Mouse (Mus musculus) T-helper 1 cell (primary cell): ENCODE measurements around the gene Mill2.

Source experiments
- in situ Hi-C: fragments of 300-600 bp; cut with MboI, MseI; formaldehyde crosslinking; loops from one replicate; pipeline ENCODE4 v1.15.1; 2025; ENCODE audit warnings: high pct_unique_total_duplicates

Mill2 gene

DNA sequence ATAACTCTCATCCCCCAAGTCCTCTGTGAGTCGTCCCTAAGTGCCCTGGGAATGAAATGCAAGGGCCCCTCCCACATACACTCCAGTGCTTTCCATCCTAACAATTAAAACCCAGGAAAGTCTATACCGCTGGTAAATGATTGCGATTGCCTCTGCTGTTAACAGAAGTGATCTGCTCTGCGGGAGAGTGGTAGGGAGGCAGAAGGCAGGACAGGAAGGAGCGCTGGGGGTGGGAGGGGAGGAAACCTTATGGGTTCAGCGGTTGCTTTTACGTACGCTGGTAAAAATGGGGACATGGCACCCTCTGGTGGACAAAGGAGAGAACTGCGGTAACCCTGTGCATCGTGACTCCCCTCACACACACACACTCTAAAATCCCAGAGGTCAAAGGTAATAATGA lies 33.5 kb downstream of the Mill2 start:
- in situ Hi-C loops: loop anchor here (10.0 kb wide), 1 partner anchor 648 kb away; no protein-coding TSS in a partner anchor

DNA sequence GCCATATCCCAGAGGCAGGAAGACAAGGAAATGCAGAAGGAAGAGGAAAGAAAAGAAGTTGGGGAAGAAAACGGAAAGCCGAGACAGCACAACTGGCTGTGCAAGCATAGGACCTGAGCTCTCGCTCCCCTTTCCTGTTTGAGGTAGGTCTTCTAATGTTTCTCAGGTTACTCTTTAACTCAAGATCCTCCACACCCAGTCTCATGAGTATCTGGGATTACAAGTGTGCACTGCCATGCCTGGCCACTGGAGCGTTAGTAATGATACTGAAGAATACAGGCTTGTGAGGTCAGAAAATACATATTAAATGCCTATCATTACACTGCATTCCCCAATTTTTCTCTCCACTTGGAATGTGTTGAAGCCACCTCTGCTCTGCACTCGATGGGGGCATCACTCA lies 35.6 kb downstream of the Mill2 start:
- in situ Hi-C loops: loop anchor here (10.0 kb wide), 1 partner anchor 651 kb away; no protein-coding TSS in a partner anchor

DNA sequence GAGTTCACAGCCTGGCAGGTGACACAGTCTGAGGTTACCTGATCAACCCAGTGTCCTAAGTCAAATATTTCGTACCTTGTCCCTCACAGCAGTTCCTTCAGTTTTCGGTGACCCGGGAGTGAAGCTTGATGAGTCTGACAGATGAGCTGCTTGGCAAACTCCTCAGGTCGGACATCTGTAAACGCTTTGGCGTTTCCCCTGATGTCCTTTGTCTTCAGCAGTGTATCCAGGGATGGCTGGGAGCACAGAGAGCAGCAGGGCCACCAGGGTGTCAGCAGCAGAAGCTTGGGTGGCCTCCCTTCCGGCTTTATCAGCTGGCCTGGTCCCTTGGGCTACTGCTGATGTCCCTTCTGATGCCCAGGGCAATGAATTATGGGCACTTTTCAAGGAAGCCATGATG lies 38.9 kb downstream of the Mill2 start:
- in situ Hi-C loops: loop anchor here (10.0 kb wide), 1 partner anchor 654 kb away; no protein-coding TSS in a partner anchor

DNA sequence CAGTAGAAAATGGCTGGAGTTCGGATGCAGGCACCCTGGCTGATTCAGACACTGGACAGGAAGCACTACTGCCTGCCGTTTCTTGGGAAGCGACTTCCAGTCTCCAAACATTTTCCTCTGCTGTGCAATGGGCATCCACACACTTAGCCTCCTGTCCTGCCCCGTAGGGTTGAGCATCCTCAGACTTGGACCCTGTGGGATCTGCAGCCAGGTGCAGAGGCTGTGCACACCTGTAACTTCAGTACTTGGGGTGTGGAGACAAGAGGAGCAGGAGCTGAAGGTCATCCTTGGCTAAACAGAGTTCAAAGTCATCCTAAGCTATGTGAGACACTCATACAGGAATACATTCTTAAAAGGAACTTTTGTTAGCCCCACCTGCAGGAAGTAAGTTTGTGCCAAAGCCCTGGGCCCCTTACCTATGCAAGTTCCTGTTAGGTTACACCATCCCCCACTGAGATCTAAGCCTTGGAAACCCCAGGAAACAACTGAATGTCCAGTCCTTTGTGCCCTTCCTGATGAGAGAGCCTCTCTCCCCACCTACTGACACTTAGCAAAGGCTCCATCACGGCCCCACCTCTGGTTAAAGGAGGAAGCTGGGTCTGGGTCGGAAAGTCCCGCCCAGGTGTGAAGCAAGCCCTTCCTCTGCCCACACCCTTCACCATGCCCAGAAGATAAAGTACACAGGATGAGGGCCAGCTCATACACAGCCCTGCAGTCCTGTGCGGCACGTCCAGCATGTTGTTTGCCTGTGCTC lies 44.4 kb downstream of the Mill2 start:
- in situ Hi-C loops: no loop called here

DNA sequence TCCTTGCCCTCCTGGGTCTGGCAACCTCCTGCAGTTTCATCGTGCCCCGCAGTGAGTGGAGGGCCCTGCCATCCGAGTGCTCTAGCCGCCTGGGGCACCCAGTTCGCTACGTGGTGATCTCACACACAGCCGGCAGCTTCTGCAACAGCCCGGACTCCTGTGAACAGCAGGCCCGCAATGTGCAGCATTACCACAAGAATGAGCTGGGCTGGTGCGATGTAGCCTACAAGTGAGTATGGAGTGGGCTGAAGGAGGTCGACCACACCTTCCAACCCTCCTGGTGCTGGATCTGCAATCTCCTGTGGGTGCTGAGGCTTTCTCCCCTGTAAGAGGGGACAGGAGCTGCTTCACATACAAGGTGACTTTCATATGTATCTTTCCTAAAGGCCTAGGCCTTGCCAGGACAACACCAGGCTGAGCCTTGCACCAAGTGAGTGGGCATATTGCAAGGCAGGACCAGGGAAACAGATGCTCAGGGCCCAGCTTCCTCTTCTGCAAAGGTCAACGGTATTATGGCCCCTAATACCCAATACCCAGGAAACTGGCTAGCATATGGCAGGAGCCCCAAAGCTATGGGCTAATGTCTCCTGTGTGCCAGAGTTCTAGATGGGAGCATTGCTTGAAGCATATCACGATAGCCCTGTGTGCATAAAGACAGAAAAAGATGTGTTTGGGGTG lies 45.1 kb downstream of the Mill2 start:
- in situ Hi-C loops: no loop called here

DNA sequence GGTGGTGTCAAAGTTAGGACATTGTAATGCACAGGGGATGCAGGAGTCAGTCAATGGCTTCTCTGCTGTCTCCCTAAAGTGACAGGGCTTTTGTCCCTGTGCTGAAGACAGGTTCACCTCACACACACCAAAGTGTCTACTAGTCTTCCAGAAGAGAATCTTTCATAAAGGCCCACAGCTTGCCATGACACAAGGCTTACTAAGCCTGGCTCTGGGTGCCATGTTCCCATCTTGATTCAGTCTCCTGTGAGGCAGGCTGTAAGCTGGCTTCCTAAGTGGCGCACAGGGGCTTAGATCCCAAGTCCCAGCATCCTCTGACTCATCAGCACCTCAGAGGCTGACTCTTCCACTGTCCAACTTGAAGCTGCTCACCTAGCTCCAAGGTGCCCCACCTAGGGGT lies 47.2 kb downstream of the Mill2 start:
- in situ Hi-C loops: no loop called here

DNA sequence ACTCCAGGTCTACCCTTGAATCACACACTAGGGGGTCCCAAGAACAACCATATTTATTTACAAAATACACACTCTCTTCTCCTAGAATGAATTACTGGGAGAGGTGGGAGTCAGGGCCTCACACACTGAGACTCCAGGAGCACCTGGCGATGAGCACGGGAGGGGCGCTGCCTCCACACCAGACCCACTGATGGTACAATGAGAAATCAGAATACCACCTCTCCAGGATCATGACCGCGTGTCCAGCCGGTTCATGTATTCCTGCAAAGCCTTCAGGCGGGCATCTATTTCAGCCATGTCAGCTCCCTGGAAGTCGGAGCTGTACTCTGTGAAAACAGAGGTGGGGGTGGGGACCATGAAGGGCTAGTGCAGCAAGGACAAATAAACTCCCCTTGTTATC lies 51.1 kb downstream of the Mill2 start:
- in situ Hi-C loops: no loop called here

DNA sequence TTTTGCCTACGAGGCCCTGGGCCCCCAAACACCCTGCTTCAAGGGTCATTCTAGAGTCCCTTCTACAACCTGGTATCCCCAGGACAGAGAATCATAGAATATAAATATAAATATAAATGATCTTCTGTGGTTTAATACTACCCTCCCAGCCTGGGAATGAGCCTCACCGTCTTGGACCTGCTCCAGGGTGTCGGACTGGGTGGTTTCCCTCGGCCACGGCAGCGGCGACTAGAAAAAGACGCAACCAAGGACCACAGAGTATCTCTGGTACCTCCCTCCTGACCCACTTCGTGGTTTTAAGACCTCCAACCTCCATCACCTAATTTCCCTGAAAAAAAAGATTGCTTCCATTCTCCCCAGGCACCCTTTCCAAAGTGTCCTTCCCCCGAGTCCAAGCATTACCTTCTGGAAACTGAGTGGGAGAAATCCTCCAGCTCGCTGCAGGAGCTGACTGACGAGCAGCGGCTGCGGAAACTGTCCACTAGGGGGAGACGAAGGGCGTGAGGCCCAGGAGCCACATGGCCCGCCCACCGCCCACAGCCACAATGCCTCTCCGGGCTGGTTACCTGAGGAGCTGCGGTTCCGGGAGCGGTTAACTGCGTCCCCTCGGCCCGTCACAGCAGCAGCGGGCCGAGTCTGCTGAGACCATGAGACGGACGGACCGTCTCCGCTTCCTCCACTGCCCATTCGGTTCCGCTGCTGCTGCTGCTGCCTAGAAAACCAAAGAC lies 52.3 kb downstream of the Mill2 start:
- in situ Hi-C loops: no loop called here

DNA sequence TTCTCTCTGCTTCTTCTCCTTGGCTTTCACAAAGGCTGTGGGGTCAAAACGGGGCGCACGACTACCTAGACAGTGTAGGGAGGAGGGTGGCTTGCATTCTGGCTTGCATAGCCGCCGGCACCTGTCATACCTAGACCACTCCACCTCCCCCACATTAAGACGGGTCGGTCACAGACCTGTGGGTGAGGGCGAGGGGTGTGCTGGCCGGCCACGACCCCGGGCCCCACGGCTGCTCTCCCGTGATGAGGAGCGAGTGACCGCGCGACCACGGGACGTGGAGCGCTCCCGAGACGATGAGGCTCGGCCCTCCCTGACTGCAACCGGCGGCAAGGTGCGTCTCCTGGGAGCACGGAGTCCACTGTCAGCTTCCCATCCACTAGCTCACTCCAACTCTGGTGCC lies 53.2 kb downstream of the Mill2 start:
- in situ Hi-C loops: no loop called here

DNA sequence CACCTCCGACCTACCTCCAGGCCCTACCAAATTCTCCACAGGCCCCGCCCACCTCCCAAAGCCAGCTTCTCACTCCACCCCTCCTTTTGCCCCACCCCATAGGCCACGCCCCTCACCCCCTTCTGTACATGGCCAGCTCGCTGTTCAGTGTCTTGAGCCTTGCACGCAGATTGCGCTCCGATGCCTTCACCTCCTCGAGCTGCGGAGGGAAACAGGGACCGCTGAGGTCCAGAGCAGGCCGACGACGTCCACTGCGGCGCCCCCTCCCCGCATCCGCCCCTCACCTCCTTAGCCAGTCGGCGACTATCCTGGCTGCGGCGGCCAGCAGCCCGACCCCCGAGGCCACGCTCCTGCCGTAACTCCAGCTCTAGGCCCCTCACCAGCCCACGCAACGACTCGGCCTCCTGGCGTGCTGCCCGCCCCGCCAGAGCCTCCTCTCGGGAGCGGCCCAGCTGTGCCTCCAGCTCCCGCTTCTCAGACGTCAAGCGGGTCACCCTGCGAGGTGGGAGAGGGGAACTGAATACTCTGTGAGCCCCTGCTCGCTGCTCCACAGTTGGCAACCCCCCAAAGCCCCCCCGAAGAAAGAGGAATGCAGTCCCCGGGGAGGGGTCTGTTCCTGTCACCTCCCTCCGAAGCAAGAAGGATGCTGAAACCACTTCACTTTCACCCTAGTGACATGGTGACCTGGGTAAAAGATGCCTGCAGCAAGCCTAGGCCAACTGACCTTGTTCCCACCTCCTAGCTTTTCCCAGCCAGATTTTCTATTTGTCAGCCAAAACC lies 54.1 kb downstream of the Mill2 start:
- in situ Hi-C loops: no loop called here

DNA sequence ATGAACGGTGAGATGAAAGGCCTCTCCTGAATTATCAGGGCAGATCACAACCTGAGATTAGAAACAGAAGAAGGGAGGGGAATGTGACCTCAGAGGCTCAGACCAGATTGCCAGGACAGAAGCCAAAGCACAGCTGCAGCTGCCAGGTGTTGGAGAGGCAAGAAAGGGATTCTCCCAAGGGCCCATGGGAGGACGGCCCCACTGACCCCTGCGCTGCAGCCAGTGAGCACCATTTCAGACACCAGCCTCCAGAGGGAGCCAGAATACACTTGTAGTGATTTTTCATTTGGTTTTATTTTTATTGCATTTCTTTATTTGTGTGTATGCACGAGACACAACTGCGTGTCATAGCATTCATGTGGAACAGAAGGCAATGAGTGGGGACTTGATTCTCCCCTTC lies 56.8 kb downstream of the Mill2 start:
- in situ Hi-C loops: no loop called here

DNA sequence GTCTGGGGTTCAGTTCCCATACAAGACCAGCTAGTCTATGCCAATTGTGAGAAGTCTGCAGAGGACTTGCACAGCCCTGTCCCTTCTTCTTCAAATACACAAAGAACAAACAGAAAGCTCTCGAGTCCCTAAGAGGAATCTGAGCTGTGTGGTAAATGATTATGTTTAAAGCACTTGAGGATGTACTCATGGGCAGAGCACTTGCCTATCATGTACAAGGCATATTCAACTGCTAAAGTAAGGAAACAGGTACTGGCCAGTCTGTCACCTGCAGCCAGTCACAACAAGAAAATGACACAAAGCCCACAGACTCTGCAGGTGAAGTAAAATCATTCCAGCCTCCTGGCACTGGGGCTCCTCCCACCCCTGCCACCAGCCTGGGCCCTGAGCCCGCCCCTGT lies 60.7 kb downstream of the Mill2 start:
- in situ Hi-C loops: no loop called here

DNA sequence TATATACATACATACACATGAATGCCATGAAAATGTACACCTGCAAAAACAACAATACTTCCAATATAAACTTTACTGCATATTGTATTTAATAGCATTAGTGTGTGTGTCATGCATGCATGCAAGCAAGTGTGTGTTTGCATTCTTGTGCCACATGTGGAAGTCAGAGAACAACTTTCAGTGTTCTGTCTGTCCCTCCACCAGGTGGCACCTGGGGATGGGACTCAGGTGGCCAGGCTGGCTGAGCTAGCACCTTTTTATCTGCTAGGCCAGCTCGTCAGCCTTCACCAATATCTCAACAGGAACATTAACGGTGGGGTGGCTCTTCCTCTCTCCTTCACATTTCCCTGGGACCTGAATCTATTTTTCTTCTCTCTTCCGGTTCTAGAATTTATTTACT lies 62.7 kb downstream of the Mill2 start:
- in situ Hi-C loops: no loop called here

DNA sequence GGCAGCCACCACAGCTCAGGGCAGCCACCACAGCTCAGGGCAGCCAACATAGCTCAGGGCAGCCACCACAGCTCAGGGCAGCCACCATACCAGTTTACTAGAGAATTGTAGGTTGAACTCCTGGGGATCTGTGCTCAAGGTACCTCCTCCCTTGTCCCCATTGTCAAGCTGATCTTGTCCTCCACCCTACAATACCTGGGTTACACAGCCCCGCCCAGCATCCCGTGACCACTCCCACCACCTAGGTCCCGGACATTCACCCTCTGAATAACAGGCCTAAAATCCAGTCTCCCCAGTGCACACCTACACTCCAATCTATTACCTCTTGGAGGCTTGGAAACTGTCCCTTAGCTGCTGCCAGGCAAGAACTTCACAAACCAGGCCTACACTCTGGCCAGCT lies 65.2 kb downstream of the Mill2 start:
- in situ Hi-C loops: no loop called here

DNA sequence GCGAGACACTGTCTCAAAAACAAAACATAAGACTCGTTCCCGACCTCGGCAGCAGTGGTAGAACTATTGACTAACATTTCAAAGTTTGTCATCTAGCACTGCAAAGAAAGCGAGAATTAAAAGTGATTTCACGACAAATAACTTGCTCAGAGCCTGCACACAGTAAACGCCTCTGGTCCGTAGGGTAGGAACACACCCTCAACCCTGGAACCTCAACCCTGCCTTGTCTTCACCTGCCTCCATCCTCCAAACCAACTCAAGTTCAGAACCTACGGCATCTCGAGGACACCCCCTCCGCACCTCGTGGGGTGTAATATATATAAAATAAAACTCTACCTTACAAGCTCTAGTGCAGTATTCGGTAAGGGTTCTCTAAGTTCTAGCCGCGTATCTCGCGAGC lies 70.0 kb downstream of the Mill2 start:
- in situ Hi-C loops: loop anchor here (5.0 kb wide), 1 partner anchor 88 kb away; no protein-coding TSS in a partner anchor

DNA sequence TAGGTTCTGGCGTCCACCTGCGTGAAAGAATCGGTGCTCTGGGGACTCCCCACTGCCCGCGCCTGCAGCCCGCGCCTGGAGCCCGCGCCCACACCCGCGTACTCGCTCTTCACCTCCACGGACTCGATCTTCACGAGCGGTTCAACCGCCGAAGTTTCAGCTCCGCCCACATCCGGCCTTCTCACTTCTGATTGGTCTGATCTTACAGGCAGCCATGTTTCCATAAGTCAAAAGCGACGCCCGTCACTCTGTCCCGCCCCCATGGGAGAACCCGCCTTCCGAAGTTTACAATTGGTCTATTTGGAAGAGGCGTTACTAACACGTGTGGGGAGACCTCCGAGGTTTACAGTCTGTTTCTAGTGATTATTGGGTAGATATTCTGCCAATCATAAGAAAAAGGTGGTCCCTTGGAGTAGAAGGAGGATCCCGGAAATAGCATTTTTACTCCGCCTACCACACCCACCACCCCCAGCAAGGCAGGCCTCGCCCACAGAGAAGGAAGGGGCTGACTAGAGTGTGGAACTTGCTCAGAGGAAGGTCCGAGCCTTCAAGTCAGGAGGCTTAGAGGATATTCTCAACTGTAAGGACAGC lies 70.6 kb downstream of the Mill2 start, which contains the start of gene Ccdc61:
Ccdc61 (minus strand) TSS at position 175 of the 591 bp plus-strand sequence.
- in situ Hi-C loops: loop anchor here (5.0 kb wide), 1 partner anchor 87 kb away; no protein-coding TSS in a partner anchor
